Mouse (Mus musculus): Measurements from ENCODE around the gene Ascl5.

DNA sequence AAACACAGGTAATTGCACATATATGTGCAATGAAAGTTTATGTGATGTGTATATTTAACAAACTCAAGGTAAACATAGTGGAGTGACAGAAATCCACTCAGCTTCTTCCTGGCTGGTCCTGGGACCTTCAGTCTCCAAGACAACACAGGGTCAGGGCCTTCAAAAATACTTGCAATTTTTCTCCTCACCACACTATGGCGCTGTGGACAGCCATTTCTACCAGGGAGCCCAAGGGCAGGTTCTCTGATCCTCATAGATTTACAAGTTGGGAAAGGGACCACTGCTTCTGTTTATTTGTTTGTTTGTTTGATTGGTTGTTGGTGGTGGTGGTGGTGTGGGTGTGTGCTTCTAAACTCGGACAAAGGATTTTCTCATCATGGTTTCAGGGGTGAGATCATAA is 3.2 kb upstream of the Ascl5 start:
- TF ChIP-seq CTCF (IDR thresholded peaks at IDR 0.05; ENCODE audit: borderline replicate concordance, insufficient read depth, low read depth, low read length) (peak; percentile 55; the same call in 1 of the 2 replicates), POLR2A (IDR thresholded peaks at IDR 0.05; ENCODE audit: borderline replicate concordance, insufficient read depth, low read length) (no peak)
